Mouse (Mus musculus) adrenal gland, adult 8-10 months (tissue): Measurements from ENCODE around the gene Vps41. TPM values are rescaled to one million over a fixed set of nuclear protein-coding genes. Genes with fewer than 3 reads are reported as not detected.

Experiments
- DNase-seq: peaks from one replicate; pipeline ENCODE4 v3.0.0; 2022
- total RNA-seq, 4 experiments: library from RNA; stranded (reverse); gene quantifications; 2 replicates each; pipeline ENCODE4 v1.2.4; 2022

The Vps41 gene
- total RNA-seq, 4 experiments from 2014 or later, result 88.7 to 96.5 (median 90.8) TPM

DNA sequence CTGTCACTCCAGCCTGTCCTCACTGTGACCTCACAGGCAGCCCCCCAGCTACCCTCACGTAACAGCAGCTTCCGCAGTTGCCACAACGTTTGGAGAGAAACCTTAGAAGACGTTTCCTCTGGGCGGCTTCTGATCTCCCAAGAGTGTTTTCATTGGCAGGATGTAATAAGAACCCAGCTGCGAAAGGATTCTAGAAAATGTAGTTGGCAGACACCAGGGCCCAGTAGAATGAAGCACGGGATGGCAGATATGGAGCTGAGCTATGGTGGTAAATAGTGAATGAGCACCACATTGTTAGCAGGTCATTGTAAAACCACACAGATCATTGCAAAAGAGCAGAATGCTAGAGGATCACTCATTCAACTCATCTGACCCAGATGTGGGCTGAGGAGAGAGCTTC is 158.2 kb downstream of the Vps41 start:
- DNase-seq, result no peak

DNA sequence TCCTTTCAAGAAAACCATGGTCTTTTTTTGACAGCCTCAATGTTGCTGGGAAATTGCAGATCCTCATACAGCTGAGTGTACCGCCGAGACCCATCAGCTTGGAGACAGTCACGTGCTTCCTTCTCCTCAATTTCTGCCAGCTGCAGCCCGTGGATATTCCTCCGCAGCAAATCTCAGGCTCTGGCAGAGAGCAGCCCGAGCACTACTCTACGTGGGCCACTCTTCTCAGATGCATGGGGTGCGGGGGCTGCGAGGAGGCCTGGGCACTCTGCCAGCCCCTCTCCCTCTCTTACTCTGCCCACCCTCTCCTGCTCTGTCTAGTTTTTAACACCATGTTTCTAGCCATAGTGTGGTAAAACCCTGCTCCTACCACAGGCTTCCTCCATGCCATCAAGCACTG is 175.8 kb downstream of the Vps41 start:
- no peak for DNase-seq

DNA sequence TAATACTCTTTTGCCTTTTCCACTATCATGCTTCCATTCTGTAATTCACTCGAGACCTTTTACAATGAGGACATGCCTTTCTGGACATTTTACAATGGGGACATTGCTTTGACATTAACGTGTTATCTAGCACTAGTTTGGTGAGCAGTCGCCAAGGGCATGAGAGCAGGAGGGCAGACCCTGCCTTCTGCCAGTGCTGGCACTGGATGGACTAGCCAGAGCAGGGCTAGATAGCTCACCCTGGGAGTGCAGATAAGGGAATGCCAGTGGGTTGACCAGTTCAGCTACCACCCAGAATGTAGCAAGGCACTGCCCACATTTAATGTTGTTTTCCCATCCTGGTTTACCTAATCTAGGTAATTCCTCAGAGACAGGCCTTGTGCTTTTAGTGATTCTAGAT is 179.7 kb downstream of the Vps41 start:
- no peak for DNase-seq

DNA sequence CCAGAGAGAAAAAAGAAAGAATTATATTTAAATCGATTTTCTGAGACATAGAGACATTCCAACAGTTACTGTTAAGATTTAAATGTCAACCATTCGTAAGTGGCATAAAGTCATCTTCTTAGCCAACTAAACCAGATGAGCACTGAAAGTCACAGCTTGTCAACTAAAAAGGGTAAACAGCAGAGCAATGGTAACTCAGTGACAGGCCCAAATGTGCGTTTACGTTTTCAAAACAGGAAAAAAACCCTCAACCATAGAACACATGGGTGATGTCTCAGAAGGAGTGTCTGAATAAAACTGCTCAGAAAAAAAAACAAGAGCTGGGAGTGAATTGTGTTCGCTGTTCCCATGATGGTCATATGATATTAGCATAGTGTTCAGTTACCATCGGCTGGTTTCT is 186.5 kb downstream of the Vps41 start:
- no peak for DNase-seq

DNA sequence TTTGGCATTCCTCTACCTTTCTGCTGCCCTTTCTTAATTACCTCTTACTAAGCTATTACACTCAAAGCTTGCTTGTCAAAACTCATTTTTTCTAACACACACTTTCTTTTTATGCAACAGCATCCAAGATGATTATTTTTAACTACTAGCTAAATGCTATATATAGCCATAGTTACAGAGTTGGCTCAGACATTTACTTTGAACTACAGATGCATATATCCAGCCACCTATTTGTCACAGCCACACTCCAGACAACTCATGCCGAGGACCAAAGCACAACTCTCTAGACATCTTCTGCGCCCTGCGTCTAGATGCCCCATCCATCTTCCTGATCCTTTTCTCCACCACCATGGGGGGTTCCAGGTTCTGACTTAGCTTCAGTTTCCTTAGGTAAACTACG is 197.7 kb downstream of the Vps41 start:
- no peak for DNase-seq

Other genes starting within 250 kb of the Vps41 start
- 10 to 100 TPM in 2 of 4 experiments, 1 to 10 TPM in 2; 7.8 to 13.6 (median 11.2) TPM for gene Amph, start 230.9 kb downstream of the Vps41 start, total RNA-seq